Mouse (Mus musculus) urinary bladder, adult 18-20 months (tissue): Measurements from ENCODE around the gene Gpr160.
"Not testable (repeated sequence)": the region's sequence is repeated elsewhere in the genome, so short reads cannot be mapped to it uniquely, and the experiment has no call there.

Experiments
- DNase-seq, 2 experiments: peaks; one replicate each; pipeline ENCODE4 v3.0.0; 2022; ENCODE audit warnings: low spot score in 2 of 2, mixed read lengths in 2 of 2

The Gpr160 gene

GRCm38 (mm10) chr3:30855604-30856458 is at the start of gene Gpr160:
Gene Gpr160, plus strand, starts transcription at chr3:30855950.
- peak; percentile 46 to 75 for DNase-seq

DNA sequence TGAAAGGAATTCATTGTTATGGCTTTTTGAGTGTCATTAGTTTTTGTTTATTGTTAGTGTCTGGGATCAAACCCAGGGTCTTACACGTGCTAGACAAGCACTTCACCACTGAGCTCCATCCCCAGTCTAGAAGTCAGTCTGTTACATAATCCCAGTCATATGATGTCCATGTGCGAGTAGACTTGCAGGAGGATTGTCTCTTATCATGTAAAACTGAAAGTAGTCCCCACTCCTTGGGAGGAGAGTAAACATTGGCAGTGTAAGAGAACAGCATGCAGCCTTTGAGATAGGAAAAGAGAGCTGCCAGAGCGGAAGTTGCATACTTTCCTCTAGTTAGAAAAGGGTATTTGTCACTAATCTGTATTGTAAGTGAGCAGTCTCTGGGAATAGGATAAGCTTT is 42.9 kb upstream of the Gpr160 start:
- DNase-seq: no peak

DNA sequence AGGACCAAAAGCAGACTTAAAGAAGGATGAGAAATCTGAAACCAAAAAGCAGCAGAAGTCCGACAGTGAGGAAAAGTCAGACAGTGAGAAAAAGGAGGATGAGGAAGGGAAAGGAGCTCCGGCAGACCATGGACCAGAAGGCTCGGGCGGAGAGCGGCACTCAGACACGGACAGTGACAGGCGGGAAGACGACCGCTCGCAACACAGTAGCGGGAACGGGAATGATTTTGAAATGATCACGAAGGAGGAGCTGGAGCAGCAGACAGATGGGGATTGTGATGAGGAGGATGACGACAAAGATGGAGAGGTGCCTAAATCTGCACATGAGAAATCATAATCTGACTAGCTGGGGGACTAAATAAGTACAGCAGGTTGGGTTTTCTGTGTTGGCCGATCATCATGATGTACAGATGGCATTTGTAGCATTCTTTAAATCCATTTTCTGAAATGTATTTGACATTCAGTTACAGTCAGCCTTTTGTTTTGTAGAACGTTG is 37.1 kb upstream of the Gpr160 start:
- no peak for DNase-seq

GRCm38 (mm10) chr3:30822163-30822562 is 33.6 kb upstream of the Gpr160 start:
- no peak for DNase-seq

DNA sequence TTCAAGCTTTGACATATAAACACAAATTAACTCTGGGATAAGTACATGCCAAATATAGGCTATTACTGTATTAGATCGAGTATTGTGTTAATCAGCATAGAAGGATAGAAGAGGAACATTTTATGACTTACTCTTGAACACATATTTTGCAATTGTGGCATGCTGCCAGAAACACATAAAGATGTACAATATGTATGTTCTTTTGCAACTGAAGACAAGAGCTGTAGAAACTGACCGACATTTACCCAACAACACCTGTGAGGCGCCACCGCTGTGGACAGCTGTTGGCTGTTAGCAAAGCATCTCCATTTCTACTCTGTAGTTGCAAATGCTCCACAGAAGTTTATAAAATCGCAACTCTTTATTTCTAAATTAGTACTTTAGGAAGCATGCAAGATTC is 29.7 kb upstream of the Gpr160 start:
- DNase-seq: no peak

GRCm38 (mm10) chr3:30831848-30832606 is 23.7 kb upstream of the Gpr160 start:
- DNase-seq: no peak

DNA sequence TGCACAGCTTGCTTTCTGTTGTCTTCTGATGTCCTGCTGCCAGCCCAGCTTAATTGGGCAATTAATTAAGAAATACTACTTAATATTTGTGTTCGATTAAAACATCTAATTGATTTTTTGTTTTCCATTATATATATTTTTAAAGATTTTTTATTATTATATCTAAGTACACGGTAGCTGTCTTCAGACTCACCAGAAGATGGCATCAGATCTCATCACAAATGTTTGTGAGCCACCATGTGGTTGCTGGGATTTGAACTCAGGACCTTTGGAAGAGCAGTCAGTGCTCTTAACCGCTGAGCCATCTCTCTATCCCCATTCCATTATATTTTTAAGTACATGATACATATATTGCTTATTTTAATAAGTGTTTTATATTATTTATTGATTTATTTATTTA is 22.5 kb upstream of the Gpr160 start:
- no peak for DNase-seq

GRCm38 (mm10) chr3:30845755-30846154 is 10.0 kb upstream of the Gpr160 start:
- no peak for DNase-seq

- DNase-seq: no peak
Measured at GRCm38 (mm10) chr3:30847413-30847812, 8.3 kb upstream of the Gpr160 start.

GRCm38 (mm10) chr3:30851422-30851821 is 4.3 kb upstream of the Gpr160 start:
- DNase-seq: no peak

DNA sequence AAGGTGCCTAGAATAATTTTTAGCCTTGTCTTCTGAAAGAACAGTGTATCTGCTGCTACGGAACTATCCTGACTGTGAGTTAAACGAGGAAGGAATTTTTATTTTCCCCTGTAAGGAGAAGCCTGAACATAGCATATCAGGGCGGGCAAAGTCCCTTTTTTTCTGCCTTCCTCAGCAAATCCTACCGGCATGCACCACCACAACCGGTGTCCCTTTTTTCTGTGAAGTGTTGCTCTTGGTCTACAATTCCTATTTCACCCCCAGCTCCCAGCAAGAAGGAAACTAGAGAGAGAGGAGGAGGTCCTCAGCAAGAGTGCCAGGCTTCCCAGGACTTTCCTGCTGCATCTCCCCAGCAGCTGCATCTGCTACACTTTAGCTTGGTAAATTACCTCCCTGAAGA is 2.2 kb upstream of the Gpr160 start:
- DNase-seq: no peak

- not testable (repeated sequence) for DNase-seq
Measured at GRCm38 (mm10) chr3:30859599-30859998, 3.8 kb downstream of the Gpr160 start.

DNA sequence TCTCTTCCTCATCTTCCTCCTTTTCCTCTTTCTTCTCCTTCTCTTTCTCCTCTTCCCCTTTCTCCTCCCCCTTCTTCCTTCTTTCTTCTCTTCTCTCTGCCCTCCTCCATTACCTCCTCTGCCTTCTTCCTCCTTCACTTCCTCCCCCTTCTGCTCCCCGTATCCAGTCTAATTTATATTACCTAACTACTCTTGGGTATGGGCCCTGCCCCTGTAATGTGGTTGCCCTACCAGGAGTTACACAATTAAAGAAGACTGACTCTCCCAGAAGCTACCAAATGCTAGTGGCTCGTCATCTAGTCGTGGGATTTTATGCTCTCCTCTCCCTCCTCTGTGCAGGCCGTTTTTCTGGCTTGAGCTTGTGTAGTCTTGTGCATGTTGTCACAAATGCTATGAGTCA is 5.0 kb downstream of the Gpr160 start:
- DNase-seq: peak in 1 of 2 experiments; percentile 39

DNA sequence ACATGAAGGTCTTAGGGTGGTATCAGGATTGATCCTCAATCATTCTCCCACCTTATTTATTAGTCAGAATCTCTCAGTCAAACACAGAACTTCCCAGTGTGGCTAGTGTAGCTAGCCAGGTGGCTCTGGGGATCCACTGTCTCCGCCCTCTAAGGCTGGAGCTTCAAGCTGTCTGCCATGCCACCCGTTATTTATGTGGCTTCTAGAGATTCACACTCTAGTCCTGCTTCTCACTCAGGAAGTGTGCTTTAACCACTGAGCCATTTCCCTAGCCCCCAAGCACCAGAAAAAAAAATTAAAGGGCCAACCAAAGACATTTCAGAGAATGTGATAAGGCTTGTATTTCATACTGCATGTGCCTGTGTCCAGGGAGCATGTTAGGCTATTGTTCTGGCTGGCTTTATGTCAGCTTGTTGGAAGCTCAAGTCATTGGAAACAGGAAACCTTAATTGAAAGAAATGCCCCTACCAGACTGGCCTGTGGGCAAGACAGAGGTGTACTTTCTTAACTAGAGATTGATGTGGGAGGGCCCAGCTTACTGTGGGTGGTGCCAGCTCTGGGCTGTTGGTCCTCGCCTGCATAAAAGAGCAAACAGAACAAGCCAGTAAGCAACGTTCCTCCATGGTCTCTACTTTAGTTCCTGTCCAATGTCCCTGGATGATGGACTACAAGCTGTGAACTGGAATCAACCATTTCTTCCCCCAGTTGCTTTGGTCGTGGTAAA is 8.1 kb downstream of the Gpr160 start:
- no peak for DNase-seq

DNA sequence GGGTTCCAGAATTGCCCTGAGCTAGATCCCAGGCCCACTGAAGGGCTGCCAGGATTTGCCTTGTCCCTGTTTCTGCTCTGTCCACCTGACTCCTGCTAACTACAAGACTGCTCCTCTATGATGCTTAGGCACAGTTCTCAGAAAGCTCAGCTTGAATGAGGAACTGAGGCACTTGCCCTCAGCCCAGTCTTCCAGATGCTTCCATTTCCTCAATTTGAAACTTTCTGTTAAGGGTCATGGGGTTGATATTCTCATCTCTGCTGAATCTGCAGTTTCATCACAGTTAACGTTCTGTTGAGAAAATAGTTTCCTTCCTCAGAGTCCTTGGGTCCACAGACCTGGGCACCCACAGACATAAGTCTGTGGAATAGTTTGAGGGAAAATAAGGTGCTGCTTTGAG is 8.9 kb downstream of the Gpr160 start:
- DNase-seq: no peak

GRCm38 (mm10) chr3:30868176-30868575 is 12.4 kb downstream of the Gpr160 start:
- no peak for DNase-seq

- no peak for DNase-seq
Measured at GRCm38 (mm10) chr3:30868625-30869024, 12.9 kb downstream of the Gpr160 start.

DNA sequence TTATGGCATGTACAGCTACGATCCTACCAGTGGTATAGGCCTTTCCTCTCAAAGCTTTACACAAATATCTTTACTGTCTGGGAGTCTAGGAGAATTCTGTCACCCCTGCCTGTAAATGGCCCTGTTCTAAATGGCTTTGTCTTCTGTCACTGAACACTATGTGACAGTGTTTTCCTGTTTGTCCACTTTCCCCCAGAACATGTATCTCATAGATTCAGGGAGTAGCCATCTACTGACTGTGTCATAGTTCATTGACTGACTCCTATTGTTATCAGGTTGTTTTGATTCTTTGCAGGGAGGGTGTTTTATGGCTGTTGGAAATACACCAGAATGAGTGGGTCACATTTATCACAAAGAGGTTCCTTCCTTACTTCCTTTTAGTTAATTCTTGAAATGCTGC is 14.2 kb downstream of the Gpr160 start:
- DNase-seq: no peak

GRCm38 (mm10) chr3:30876709-30877108 is 21.0 kb downstream of the Gpr160 start:
- no peak for DNase-seq

GRCm38 (mm10) chr3:30887449-30887848 is 31.7 kb downstream of the Gpr160 start:
- no peak for DNase-seq

DNA sequence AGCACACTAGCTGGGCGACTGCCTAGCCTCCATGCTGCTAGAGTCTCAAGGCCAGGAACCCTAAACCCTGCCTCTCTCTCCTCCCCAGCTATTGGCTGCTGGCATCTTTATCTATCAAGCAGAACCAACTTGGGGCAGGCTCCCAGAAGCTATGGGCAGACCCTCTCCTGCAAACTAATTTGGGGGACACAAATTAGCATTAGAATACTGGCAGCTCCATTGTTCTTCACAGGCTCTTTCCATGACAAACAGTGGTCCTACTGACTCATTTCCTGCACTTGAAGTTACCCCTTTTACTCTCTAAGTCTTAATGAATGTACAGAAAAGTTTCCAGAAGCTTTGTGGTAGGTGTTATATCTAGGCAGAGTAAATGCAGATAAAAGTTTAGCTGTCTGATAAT is 33.3 kb downstream of the Gpr160 start:
- no peak for DNase-seq

- no peak for DNase-seq
Measured at GRCm38 (mm10) chr3:30896721-30897120, 41.0 kb downstream of the Gpr160 start.
